Mouse (Mus musculus): ENCODE results near the gene Olfr510. TPM values are rescaled to one million over a fixed set of nuclear protein-coding genes. Genes with fewer than 3 reads are reported as not detected.

The Olfr510 gene
- polyA plus RNA-seq, 1 experiment from 2014 or later = not detected

- Histone ChIP-seq H3K36me3 (ENCODE audit: control insufficient read depth, insufficient read depth, low read length) (no peaks in the 10 kb centered on the region), H3K27me3 (ENCODE audit: control insufficient read depth, insufficient read depth, low read length) (no peaks in the 10 kb centered on the region), H3K4me1 (replicated peaks; ENCODE audit: control insufficient read depth, insufficient read depth) (no peaks in the 10 kb centered on the region), H3K4me3 (ENCODE audit: low read depth, low read length) (no peak overlapping the region), H3K27ac (replicated peaks) (no peak overlapping the region), H3K9me3 (ENCODE audit: control insufficient read depth, low read length) (no peaks in the 10 kb centered on the region), H3K4me2 (replicated peaks; ENCODE audit: low read depth) (no peak overlapping the region), H3K9ac (ENCODE audit: low read length) (no peak overlapping the region)
- 47% methylated on average over 1 of the region's 1 CpGs for WGBS
- DNase-seq (ENCODE audit: low spot score) (no peak), ATAC-seq (ENCODE audit: low FRiP score, low TSS enrichment) (no peak)
- TF ChIP-seq EP300 (optimal IDR thresholded peaks at IDR 0.05) (no peak), CTCF (IDR thresholded peaks at IDR 0.05; ENCODE audit: low read depth) (no peak)
Measured at GRCm38 (mm10) chr7:108671058-108671457, 4.8 kb downstream of the Olfr510 start.

GRCm38 (mm10) chr7:108678886-108679285 is 12.7 kb downstream of the Olfr510 start:
- Histone ChIP-seq H3K4me2 (replicated peaks; ENCODE audit: low read depth) (no peak overlapping the region), H3K9me3 (ENCODE audit: control insufficient read depth, low read length) (no peaks in the 10 kb centered on the region), H3K4me3 (ENCODE audit: low read depth, low read length) (no peak overlapping the region), H3K27me3 (ENCODE audit: control insufficient read depth, insufficient read depth, low read length) (no peaks in the 10 kb centered on the region), H3K4me1 (replicated peaks; ENCODE audit: control insufficient read depth, insufficient read depth) (no peaks in the 10 kb centered on the region), H3K9ac (ENCODE audit: low read length) (no peak overlapping the region), H3K27ac (replicated peaks) (no peak overlapping the region), H3K36me3 (ENCODE audit: control insufficient read depth, insufficient read depth, low read length) (no peaks in the 10 kb centered on the region)
- DNase-seq (ENCODE audit: low spot score) = no peak
- ATAC-seq (ENCODE audit: low FRiP score, low TSS enrichment) = no peak
- TF ChIP-seq EP300 (optimal IDR thresholded peaks at IDR 0.05) (no peak), CTCF (IDR thresholded peaks at IDR 0.05; ENCODE audit: low read depth) (no peak)
- 76% methylated on average over 4 of the region's 4 CpGs for WGBS

- Histone ChIP-seq H3K36me3 (ENCODE audit: control insufficient read depth, insufficient read depth, low read length) (no peaks in the 10 kb centered on the region), H3K4me3 (ENCODE audit: low read depth, low read length) (no peak within 1 kb of the TSS), H3K9me3 (ENCODE audit: control insufficient read depth, low read length) (no peaks in the 10 kb centered on the region), H3K9ac (ENCODE audit: low read length) (no peak within 1 kb of the TSS), H3K4me2 (replicated peaks; ENCODE audit: low read depth) (no peak within 1 kb of the TSS), H3K27ac (replicated peaks) (no peak within 1 kb of the TSS), H3K27me3 (ENCODE audit: control insufficient read depth, insufficient read depth, low read length) (no peaks in the 10 kb centered on the region), H3K4me1 (replicated peaks; ENCODE audit: control insufficient read depth, insufficient read depth) (no peaks in the 10 kb centered on the region)
- ATAC-seq (ENCODE audit: low FRiP score, low TSS enrichment) (no peak), DNase-seq (ENCODE audit: low spot score) (no peak)
- no peak for TF ChIP-seq EP300 (optimal IDR thresholded peaks at IDR 0.05)
- no peak for TF ChIP-seq CTCF (IDR thresholded peaks at IDR 0.05; ENCODE audit: low read depth)
Measured at GRCm38 (mm10) chr7:108713020-108713419, 46.8 kb downstream of the Olfr510 start, which contains the start of gene Olfr512. Gene Olfr512 (plus strand): TSS chr7:108713320.

Other genes starting within 250 kb of the Olfr510 start
- not detected in 2 replicates for gene Olfr497, start 246.0 kb upstream of the Olfr510 start, polyA plus RNA-seq (2015; fragmentation: Nextera tagmentation; extraction: Ambion mirVana)
- gene Olfr498, start 201.1 kb upstream of the Olfr510 start, polyA plus RNA-seq (2015; fragmentation: Nextera tagmentation; extraction: Ambion mirVana) = not detected in 2 replicates
- not detected in 2 replicates for gene Olfr502, start 141.4 kb upstream of the Olfr510 start, polyA plus RNA-seq (2015; fragmentation: Nextera tagmentation; extraction: Ambion mirVana)
- not detected in 2 replicates for gene Olfr503, start 121.9 kb upstream of the Olfr510 start, polyA plus RNA-seq (2015; fragmentation: Nextera tagmentation; extraction: Ambion mirVana)
- gene Olfr504, start 100.6 kb upstream of the Olfr510 start, polyA plus RNA-seq (2015; fragmentation: Nextera tagmentation; extraction: Ambion mirVana) = not detected in 2 replicates
- gene Olfr506, start 55.6 kb upstream of the Olfr510 start, polyA plus RNA-seq (2015; fragmentation: Nextera tagmentation; extraction: Ambion mirVana) = not detected in 2 replicates
- not detected in 2 replicates for gene Olfr507, start 44.6 kb upstream of the Olfr510 start, polyA plus RNA-seq (2015; fragmentation: Nextera tagmentation; extraction: Ambion mirVana)
- gene Olfr508, start 36.4 kb upstream of the Olfr510 start, polyA plus RNA-seq (2015; fragmentation: Nextera tagmentation; extraction: Ambion mirVana) = not detected in 2 replicates
- gene Olfr509, start 14.5 kb upstream of the Olfr510 start, polyA plus RNA-seq (2015; fragmentation: Nextera tagmentation; extraction: Ambion mirVana) = not detected in 2 replicates
- not detected in 2 replicates for gene Olfr512, start 46.9 kb downstream of the Olfr510 start, polyA plus RNA-seq (2015; fragmentation: Nextera tagmentation; extraction: Ambion mirVana)
- gene Olfr513, start 84.6 kb downstream of the Olfr510 start, polyA plus RNA-seq (2015; fragmentation: Nextera tagmentation; extraction: Ambion mirVana) = not detected in 2 replicates
- not detected in 2 replicates for gene Olfr514, start 159.6 kb downstream of the Olfr510 start, polyA plus RNA-seq (2015; fragmentation: Nextera tagmentation; extraction: Ambion mirVana)
- gene Olfr516, start 184.1 kb downstream of the Olfr510 start, polyA plus RNA-seq (2015; fragmentation: Nextera tagmentation; extraction: Ambion mirVana) = not detected in 2 replicates
- not detected in 2 replicates for gene Olfr517, start 206.0 kb downstream of the Olfr510 start, polyA plus RNA-seq (2015; fragmentation: Nextera tagmentation; extraction: Ambion mirVana)
- gene Olfr518, start 218.6 kb downstream of the Olfr510 start, polyA plus RNA-seq (2015; fragmentation: Nextera tagmentation; extraction: Ambion mirVana) = not detected in 2 replicates
- not detected in 2 replicates for gene Olfr519, start 228.0 kb downstream of the Olfr510 start, polyA plus RNA-seq (2015; fragmentation: Nextera tagmentation; extraction: Ambion mirVana)

Measured in stomach, postnatal 0 days (tissue).